Mouse (Mus musculus) R1 (cell line): Measurements from ENCODE around the gene Atg7.
A peak's percentile ranks its signal among the peaks of the same experiment; 100 is the strongest.
"Not testable (repeated sequence)": the region's sequence is repeated elsewhere in the genome, so short reads cannot be mapped to it uniquely, and the experiment has no call there.

ENCODE experiments used
- DNase-seq: peaks from one replicate; pipeline ENCODE4 v3.0.0-alpha.2; 2018; ENCODE audit warnings: low read depth, low spot score

The Atg7 gene

GRCm38 (mm10) chr6:114876546-114876945, 233.6 kb downstream of the Atg7 start:
- no peak for DNase-seq

DNA sequence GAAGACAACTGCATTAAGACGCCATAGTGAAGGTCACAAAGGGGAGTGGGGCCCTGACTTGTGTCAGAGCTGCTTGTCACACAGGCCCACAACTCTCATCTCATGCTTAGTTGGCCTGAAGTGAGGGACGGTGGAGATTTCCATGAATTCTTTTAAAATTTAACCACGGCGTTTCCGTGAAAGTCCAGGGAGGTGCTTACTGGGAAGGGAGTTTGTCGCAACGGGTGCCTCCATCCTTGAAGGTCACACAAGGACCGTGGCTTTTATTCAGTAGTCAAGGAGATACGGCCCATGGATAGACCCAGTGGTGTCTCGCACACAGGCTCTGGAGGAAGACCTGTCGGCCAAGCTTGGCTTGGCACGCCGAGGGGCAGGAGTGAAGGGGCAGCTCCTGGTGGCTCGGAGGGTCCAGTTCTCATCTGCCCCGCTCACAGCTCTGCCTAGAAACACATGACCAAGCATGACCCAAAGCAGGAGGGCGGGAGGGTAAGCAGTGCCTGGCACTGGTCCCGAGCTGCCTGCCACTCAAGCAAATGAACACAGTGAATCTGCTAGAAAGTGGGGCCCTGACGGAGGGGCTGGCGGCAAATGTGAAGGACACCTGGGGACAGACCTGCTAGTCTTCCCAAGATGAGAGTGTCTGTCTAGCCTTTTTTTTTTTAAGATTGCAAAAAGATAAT, 236.1 kb downstream of the Atg7 start:
- DNase-seq, result no peak

DNA sequence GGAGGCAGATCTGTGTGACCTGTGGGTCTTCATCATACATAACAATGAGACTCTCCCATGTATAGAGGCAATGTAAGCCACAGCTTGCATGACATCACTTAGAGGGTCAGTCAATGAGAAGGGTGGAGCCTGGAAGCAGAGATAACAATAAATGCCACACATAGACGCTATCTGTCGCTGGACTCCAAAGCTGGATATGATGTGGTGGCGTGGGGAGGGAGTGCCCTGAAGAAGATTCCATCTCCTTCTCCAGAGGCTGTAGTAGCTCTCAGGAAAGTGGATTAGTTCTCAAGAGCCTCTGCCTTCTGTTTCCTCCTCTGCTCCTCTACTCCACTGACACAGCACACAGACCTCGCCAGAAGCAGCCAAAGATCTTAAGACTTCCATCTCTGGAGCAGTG, 237.9 kb downstream of the Atg7 start:
- no peak for DNase-seq

GRCm38 (mm10) chr6:114882212-114882611, 239.3 kb downstream of the Atg7 start:
- DNase-seq, result no peak

DNA sequence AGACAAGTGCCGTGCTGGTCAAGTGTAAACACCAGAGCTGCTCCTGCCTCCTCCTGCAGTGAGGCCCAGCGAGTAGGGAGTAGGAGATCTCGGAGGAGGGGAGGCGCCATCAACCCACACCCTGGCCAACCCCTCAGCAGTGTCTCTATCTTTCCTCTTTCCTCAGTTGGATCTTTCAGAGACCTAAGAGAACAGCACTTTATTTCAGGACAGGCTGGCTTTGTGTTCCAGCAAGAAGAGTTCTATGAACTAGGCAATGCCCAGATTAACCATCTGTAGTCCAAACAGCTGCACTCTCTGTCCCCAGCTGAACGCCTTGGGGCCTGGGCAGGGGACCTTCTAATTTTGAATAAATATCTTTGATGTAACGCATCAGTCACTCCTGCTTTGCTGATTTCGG, 239.8 kb downstream of the Atg7 start:
- DNase-seq, result no peak

GRCm38 (mm10) chr6:114883261-114883740, 240.4 kb downstream of the Atg7 start:
- DNase-seq, result peak; percentile 74

- no peak for DNase-seq
Measured at GRCm38 (mm10) chr6:114885129-114885528, 242.2 kb downstream of the Atg7 start.

DNA sequence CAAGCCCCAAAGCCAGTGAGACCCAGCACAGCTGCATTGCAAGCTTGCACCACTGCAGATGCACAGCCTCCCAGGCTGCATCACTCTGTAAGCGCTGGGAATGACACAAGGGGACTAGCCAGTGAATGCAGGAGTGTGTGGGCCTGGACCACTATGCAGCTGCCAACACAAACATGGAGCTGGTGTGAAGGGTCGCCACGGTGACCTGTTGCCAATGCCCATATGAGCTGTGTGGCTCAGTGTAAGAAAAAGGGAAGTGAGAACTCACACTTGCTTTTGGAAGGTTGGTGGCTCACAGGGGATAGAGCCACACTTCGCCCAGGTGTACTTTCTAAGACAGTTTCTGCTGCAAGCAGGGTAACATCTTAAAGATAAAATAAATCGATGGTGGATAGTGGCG, 243.1 kb downstream of the Atg7 start:
- no peak for DNase-seq

GRCm38 (mm10) chr6:114886504-114887361, 243.8 kb downstream of the Atg7 start:
- no peak for DNase-seq

DNA sequence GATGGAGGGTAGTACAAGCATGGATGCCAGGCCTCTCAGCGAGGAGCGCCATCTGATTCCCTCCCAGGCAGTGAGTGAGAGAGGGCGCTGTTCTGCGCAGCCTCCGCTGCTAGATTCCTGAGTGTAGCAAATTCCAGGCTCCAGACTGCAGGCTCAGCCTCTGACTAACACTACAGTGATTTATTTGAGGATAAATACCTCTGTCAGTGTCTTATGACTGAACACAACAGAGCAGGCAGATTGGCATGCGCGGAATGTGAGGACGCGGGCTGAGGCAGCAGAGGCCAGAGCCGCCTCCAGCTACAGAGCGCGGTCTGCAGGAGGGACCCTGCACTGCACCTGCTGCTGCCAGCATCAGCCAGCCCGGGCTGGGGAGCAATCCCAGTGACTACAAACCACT, 246.0 kb downstream of the Atg7 start:
- DNase-seq, result peak; percentile 96

DNA sequence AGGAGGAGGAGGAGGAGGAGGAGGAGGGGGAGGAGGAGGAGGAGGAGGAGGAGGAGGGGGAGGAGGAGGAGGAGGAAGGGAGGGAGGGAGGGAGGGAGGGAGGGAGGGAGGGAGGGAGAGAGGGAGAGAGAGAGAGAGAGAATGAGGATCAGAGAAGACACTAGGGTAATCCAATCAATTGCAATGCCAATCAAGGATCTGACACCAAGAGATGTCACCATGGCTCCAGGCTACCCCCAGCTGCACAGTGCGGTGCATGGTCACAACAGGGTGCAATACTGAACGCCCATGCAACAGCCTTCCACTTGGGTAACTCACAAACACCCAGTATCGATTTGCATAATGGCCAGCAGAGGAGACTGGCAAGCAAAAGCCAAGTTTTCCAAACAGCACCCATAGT, 247.1 kb downstream of the Atg7 start:
- not testable (repeated sequence) for DNase-seq

- no peak for DNase-seq
Measured at GRCm38 (mm10) chr6:114890411-114891115, 247.7 kb downstream of the Atg7 start.

DNA sequence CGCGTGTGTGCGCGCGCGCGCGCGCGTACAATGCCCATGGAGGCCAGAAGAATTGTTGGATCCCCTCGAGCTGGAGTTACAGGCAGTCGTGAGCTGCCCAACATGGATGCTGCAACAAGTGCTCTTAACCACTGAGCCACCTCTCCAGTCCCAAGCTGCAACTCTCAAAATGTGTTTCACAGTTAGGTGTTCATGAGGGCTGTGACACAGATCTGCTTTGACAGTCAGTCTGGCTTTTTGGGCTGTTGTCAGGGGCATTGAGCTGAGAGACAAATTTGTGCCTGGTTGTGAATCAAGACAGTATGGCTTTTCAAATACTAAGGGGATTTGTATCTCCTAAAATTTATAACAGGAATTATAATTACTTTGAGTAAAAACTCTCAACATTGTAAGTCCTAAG, 248.4 kb downstream of the Atg7 start:
- DNase-seq, result no peak

GRCm38 (mm10) chr6:114891771-114892170, 248.9 kb downstream of the Atg7 start:
- DNase-seq, result no peak

DNA sequence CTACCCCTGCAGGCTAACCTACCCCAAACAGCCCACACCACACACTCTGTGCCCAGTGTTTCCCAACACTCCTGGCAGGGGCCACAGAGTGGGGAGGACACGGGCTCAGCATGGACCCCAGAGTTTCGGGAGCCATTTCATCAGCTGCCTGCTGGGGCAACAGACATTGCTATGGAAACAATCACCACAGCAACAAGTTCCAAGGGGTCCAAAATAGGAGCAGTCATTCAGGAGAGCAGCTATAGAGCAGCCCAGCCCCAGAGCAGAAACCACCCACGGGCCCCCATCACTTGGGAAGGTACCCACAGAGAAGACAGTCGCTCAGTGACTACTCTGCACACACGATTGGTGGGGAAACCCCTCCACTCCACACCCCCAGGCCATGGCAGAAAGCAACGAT, 249.5 kb downstream of the Atg7 start:
- DNase-seq, result no peak

GRCm38 (mm10) chr6:114893427-114894209, 250.7 kb downstream of the Atg7 start:
- no peak for DNase-seq

- DNase-seq, result no peak
Measured at GRCm38 (mm10) chr6:114894548-114895106, 251.7 kb downstream of the Atg7 start.

GRCm38 (mm10) chr6:114895191-114895590, 252.3 kb downstream of the Atg7 start:
- DNase-seq, result no peak

DNA sequence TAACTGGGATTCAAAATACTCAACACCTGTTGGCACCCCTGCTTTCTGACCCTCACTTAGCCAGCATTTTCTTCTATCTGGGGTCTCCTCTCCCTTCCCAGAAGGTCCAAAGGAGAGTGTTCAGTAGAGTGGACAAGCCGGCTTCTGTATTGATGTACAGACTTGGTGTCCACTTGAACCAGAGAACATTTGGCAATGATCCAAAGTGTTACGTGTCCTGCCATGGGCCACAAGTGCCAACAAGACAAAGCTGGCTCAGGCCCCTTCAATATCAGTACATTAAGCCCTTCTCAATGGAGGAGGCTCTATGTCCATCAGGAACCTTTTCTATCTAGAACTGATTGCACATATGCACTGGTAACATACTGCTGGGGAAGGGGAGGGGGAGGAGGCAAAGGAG, 253.4 kb downstream of the Atg7 start:
- DNase-seq, result no peak

- DNase-seq, result no peak
Measured at GRCm38 (mm10) chr6:114898949-114899348, 256.1 kb downstream of the Atg7 start.

GRCm38 (mm10) chr6:114899652-114900051, 256.8 kb downstream of the Atg7 start:
- peak; percentile 76 for DNase-seq
